Mouse (Mus musculus): Measurements from ENCODE around the gene Lmod3. TPM values are rescaled to one million over a fixed set of nuclear protein-coding genes. Genes with fewer than 3 reads are reported as not detected.
"Not testable (repeated sequence)": the region's sequence is repeated elsewhere in the genome, so short reads cannot be mapped to it uniquely, and the experiment has no call there.

Lmod3 gene
- polyA plus RNA-seq, 2 experiments: not detected

DNA sequence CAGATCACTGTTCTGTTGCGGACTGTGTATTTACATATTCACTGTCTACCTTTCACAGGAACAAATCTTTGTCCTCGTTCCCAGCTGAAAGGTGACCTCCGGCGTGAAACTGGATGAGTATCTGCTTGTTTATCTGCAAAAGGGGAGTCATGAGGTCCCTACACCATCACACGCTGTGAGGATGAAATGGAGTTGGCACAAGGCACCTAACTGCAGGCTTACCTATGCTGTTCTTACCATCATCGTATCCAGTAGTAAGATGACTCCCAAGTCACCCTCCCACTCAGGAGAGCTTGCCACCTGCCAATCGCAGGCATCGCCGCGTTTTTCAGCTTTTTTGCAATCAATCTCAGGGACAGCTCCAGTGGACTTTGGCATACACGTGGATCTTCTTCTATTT, 17.0 kb upstream of the Lmod3 start:
- TF ChIP-seq EP300 (IDR thresholded peaks at IDR 0.05; ENCODE audit: low read depth) (no peak), CTCF (IDR thresholded peaks at IDR 0.05; ENCODE audit: low read depth) (no peak)
- no peaks in the 10 kb centered on the region for H3K27me3 ChIP-seq (ENCODE audit: control insufficient read depth, insufficient read depth, low read length)
- no peak overlapping the region for H3K27ac ChIP-seq
- no peaks in the 10 kb centered on the region for H3K36me3 ChIP-seq (replicated peaks; ENCODE audit: control insufficient read depth, insufficient read depth, low read depth)
- DNase-seq (ENCODE audit: low read depth in 3 of 3, low spot score in 3 of 3): no peak
- H3K4me3 ChIP-seq (ENCODE audit: insufficient read depth in 1 of 2, low read depth in 2 of 2, low read length in 2 of 2): no peak overlapping the region
- H3K4me1 ChIP-seq (replicated peaks; ENCODE audit: control insufficient read depth in 2 of 2, insufficient read depth in 2 of 2, low read length in 1 of 2): 0 out of 4 replicates have a peak, but pooled peaks cover 0 to 1% of the 10 kb centered on the region in 2 experiments
- no peak overlapping the region for H3K9ac ChIP-seq (replicated peaks)
- H3K9me3 ChIP-seq (ENCODE audit: control insufficient read depth, low read length): no peaks in the 10 kb centered on the region
- ATAC-seq (ENCODE audit: insufficient read depth): no peak
- WGBS (ENCODE audit: insufficient replicate concordance): 70% methylated on average over 11 of the region's 11 CpGs
- H3K4me2 ChIP-seq (ENCODE audit: low read depth): no peak overlapping the region

DNA sequence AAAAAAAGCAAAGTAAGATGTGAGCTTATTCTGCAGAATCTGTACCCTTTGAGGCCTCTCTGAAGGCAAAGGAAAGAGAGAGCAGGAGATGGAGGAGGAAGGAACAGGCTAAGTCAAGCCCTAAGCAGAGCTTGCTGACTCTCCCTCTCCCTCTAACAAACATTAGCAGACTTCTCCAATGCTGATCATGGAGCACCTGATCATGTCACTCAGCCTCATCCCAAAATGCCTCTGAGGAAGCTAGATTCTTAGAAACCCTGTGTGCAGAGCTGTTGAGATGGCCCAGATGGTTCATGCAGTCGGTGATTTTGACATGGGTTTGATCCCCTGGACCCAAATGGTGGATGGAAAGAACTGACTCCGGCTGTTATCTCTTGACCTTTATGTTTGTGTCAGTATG, 14.6 kb upstream of the Lmod3 start:
- 70% methylated on average over 2 of the region's 2 CpGs for WGBS (ENCODE audit: insufficient replicate concordance)
- TF ChIP-seq EP300 (IDR thresholded peaks at IDR 0.05; ENCODE audit: low read depth) (no peak), CTCF (IDR thresholded peaks at IDR 0.05; ENCODE audit: low read depth) (no peak)
- ATAC-seq (ENCODE audit: insufficient read depth): no peak

DNA sequence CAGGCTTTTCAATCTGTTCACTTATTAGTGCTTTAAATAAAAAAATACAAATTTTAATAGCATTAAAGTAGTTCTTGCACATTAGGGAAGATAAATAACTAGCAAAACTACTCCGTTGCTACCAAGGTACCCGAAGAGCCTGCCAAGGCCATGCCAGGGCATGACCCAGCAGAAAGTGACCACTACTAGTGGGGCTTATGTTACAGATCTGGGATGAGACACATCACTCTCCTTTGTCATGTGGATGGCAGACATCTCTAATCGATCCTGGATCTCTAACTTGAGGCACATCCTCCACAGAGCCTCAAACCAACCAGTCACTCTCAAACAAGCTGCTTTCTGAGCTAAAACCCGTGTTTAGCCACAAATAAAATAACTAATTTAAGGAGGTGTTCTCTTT, 14.1 kb upstream of the Lmod3 start:
- no peak overlapping the region for H3K4me3 ChIP-seq (ENCODE audit: insufficient read depth in 1 of 2, low read depth in 2 of 2, low read length in 2 of 2)
- H3K9me3 ChIP-seq (ENCODE audit: control insufficient read depth, low read length): no peaks in the 10 kb centered on the region
- H3K9ac ChIP-seq (replicated peaks): no peak overlapping the region
- no peaks in the 10 kb centered on the region for H3K4me1 ChIP-seq (replicated peaks; ENCODE audit: control insufficient read depth in 2 of 2, insufficient read depth in 2 of 2, low read length in 1 of 2)
- no peaks in the 10 kb centered on the region for H3K27me3 ChIP-seq (ENCODE audit: control insufficient read depth, insufficient read depth, low read length)
- H3K27ac ChIP-seq: no peak overlapping the region
- ATAC-seq (ENCODE audit: insufficient read depth) (no peak), DNase-seq (ENCODE audit: low read depth in 3 of 3, low spot score in 3 of 3) (no peak)
- no peak overlapping the region for H3K4me2 ChIP-seq (ENCODE audit: low read depth)
- WGBS (ENCODE audit: insufficient replicate concordance): 51% methylated on average over 4 of the region's 4 CpGs
- no peak for TF ChIP-seq CTCF (IDR thresholded peaks at IDR 0.05; ENCODE audit: low read depth)
- no peak for TF ChIP-seq EP300 (IDR thresholded peaks at IDR 0.05; ENCODE audit: low read depth)
- H3K36me3 ChIP-seq (replicated peaks; ENCODE audit: control insufficient read depth, insufficient read depth, low read depth): no peaks in the 10 kb centered on the region

More for the DNA sequence above, 14.6 kb upstream of the Lmod3 start:
- Histone ChIP-seq H3K36me3 (replicated peaks; ENCODE audit: control insufficient read depth, insufficient read depth, low read depth) (no peaks in the 10 kb centered on the region), H3K27me3 (ENCODE audit: control insufficient read depth, insufficient read depth, low read length) (no peaks in the 10 kb centered on the region), H3K27ac (no peak overlapping the region), H3K9ac (replicated peaks) (no peak overlapping the region), H3K4me2 (ENCODE audit: low read depth) (no peak overlapping the region), H3K4me1 (replicated peaks; ENCODE audit: control insufficient read depth in 2 of 2, insufficient read depth in 2 of 2, low read length in 1 of 2) (no peaks in the 10 kb centered on the region), H3K4me3 (ENCODE audit: insufficient read depth in 1 of 2, low read depth in 2 of 2, low read length in 2 of 2) (no peak overlapping the region), H3K9me3 (ENCODE audit: control insufficient read depth, low read length) (no peaks in the 10 kb centered on the region)
- no peak for DNase-seq (ENCODE audit: low read depth in 3 of 3, low spot score in 3 of 3)

DNA sequence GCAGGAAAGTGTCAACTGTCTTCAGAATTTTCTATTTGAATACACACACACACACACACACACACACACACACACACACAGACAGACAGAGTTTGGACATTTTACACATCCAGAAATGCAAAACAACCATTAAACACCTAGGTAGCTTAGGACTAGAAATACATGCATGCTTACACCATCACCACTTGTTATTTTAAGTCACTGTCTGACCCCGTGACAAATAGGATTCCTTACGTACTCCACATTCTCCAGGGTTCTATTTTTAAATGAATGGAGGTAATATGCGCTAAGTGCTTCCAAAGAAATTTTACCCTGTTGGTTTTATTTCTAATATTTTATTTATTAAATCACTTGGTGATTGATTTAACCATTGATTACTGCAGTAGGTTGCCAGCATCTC, 13.1 kb upstream of the Lmod3 start:
- no peaks in the 10 kb centered on the region for H3K36me3 ChIP-seq (replicated peaks; ENCODE audit: control insufficient read depth, insufficient read depth, low read depth)
- no peak for TF ChIP-seq CTCF (IDR thresholded peaks at IDR 0.05; ENCODE audit: low read depth)
- no peak for TF ChIP-seq EP300 (IDR thresholded peaks at IDR 0.05; ENCODE audit: low read depth)
- no peak for DNase-seq (ENCODE audit: low read depth in 3 of 3, low spot score in 3 of 3)
- no peak for ATAC-seq (ENCODE audit: insufficient read depth)
- no peak overlapping the region for H3K4me3 ChIP-seq (ENCODE audit: insufficient read depth in 1 of 2, low read depth in 2 of 2, low read length in 2 of 2)
- H3K4me1 ChIP-seq (replicated peaks; ENCODE audit: control insufficient read depth in 2 of 2, insufficient read depth in 2 of 2, low read length in 1 of 2): no peaks in the 10 kb centered on the region
- H3K27me3 ChIP-seq (ENCODE audit: control insufficient read depth, insufficient read depth, low read length): no peaks in the 10 kb centered on the region
- no peak overlapping the region for H3K4me2 ChIP-seq (ENCODE audit: low read depth)
- whole genome bisulfite sequencing (ENCODE audit: insufficient replicate concordance): 81% methylated on average over 3 of the region's 3 CpGs
- no peaks in the 10 kb centered on the region for H3K9me3 ChIP-seq (ENCODE audit: control insufficient read depth, low read length)
- H3K27ac ChIP-seq: no peak overlapping the region
- H3K9ac ChIP-seq (replicated peaks): no peak overlapping the region

DNA sequence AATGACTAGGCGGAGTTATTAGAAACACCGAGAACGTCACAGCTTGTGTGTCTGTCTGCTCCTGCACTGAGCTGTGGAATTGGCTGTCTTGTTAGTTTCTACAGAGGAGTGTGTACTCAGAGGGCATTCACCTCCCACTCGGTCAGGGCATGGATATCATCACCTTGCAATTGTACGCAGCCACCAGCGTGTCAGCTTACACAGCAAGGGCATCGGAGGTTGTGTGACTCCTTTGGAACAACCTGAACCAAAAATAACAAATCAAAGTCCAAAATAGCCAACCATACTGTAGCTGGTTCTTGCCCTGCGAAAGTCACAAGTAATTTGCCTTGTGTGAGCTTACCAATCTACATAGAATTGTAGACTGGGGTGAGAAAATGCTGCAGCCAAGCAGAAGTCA, 12.7 kb upstream of the Lmod3 start:
- no peak for TF ChIP-seq CTCF (IDR thresholded peaks at IDR 0.05; ENCODE audit: low read depth)
- TF ChIP-seq EP300 (IDR thresholded peaks at IDR 0.05; ENCODE audit: low read depth): no peak
- Histone ChIP-seq H3K9ac (replicated peaks) (no peak overlapping the region), H3K4me2 (ENCODE audit: low read depth) (no peak overlapping the region), H3K27me3 (ENCODE audit: control insufficient read depth, insufficient read depth, low read length) (no peaks in the 10 kb centered on the region), H3K36me3 (replicated peaks; ENCODE audit: control insufficient read depth, insufficient read depth, low read depth) (no peaks in the 10 kb centered on the region), H3K27ac (no peak overlapping the region), H3K4me1 (replicated peaks; ENCODE audit: control insufficient read depth in 2 of 2, insufficient read depth in 2 of 2, low read length in 1 of 2) (no peaks in the 10 kb centered on the region), H3K4me3 (ENCODE audit: insufficient read depth in 1 of 2, low read depth in 2 of 2, low read length in 2 of 2) (no peak overlapping the region), H3K9me3 (ENCODE audit: control insufficient read depth, low read length) (no peaks in the 10 kb centered on the region)
- no peak for ATAC-seq (ENCODE audit: insufficient read depth)
- WGBS (ENCODE audit: insufficient replicate concordance): 69% methylated on average over 8 of the region's 8 CpGs
- no peak for DNase-seq (ENCODE audit: low read depth in 3 of 3, low spot score in 3 of 3)

DNA sequence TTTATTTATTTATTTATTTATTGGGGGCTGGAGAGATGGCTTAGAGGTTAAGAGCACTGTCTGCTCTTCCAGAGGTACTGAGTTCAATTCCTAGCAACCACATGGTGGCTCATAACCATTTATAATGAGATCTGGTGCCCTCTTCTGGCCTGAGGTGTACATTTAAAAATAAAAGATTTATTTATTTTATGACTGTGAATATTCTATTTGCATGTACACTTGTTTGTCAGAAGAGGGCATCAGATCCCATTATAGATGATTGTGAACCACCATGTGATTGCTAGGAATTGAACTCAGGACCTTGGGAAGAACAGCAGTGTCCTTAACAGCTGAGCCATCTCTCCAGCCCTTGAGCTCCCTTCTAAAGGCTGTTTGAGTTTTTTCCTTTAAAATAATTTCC, 11.2 kb upstream of the Lmod3 start:
- not testable (repeated sequence) for ATAC-seq (ENCODE audit: insufficient read depth); H3K4me2 ChIP-seq (ENCODE audit: low read depth); H3K9ac ChIP-seq (replicated peaks); H3K4me1 ChIP-seq (replicated peaks; ENCODE audit: control insufficient read depth in 2 of 2, insufficient read depth in 2 of 2, low read length in 1 of 2); H3K4me3 ChIP-seq (ENCODE audit: insufficient read depth in 1 of 2, low read depth in 2 of 2, low read length in 2 of 2); H3K27me3 ChIP-seq (ENCODE audit: control insufficient read depth, insufficient read depth, low read length); H3K9me3 ChIP-seq (ENCODE audit: control insufficient read depth, low read length); DNase-seq (ENCODE audit: low read depth in 3 of 3, low spot score in 3 of 3); H3K36me3 ChIP-seq (replicated peaks; ENCODE audit: control insufficient read depth, insufficient read depth, low read depth); H3K27ac ChIP-seq

Data from liver, embryonic 14.5 days (tissue).